28 mouse cellular contexts compared by ENCODE assay signal in the genomic region with DNA sequence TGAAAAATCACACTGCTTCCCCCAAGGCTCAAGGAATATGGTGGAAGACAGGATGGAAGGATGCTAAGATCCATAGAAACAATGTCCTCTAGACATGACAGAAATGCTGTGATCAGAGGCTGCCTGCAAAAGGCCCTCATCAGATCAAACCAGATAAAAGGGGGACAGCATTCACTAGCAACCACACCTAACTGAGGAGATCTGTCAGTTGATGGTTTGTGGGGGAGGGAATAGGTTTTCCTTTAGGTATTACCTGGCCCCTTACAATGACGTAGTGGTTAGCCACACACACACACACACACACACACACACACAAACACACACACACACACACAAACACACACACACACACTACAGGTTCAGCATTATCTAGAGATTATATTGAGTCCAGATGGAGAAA. TPM values are rescaled to one million over a fixed set of nuclear protein-coding genes. Genes with fewer than 3 reads are reported as not detected.
"Had no signal": no experiment of that assay in that cellular context is flagged by ENCODE, and none has a peak within 500 bp of the region (broad histone marks: within the 10 kb centered on the region; RNA-seq: fewer than 3 reads in every experiment).

No protein-coding gene starts in this region.

- H3K36me3 ChIP-seq: heart, embryonic 10.5 days; heart, embryonic 12.5 days; hindbrain, embryonic 13.5 days; hindbrain, embryonic 15.5 days; intestine, embryonic 15.5 days; limb, embryonic 10.5 days; limb, embryonic 12.5 days; liver, embryonic 13.5 days; liver, embryonic 15.5 days had no signal

- ATAC-seq: hindbrain, postnatal 0 days; inflammation-experienced regulatory T-cells, adult 6 months; intestine, embryonic 15.5 days; intestine, postnatal 0 days had no signal

- H3K27ac ChIP-seq: heart, embryonic 10.5 days; hindbrain, embryonic 13.5 days; hindbrain, embryonic 15.5 days; hindbrain, postnatal 0 days; intestine, embryonic 15.5 days; layer of hippocampus, adult 2 months; left cerebral cortex, adult 2 months; limb, embryonic 10.5 days; limb, embryonic 12.5 days; liver, embryonic 13.5 days; liver, embryonic 15.5 days had no signal

- H3K4me1 ChIP-seq: heart, embryonic 10.5 days; heart, embryonic 12.5 days; hindbrain, embryonic 13.5 days; hindbrain, embryonic 15.5 days; intestine, embryonic 15.5 days; limb, embryonic 10.5 days; limb, embryonic 12.5 days; liver, embryonic 13.5 days; liver, embryonic 15.5 days had no signal

- H3K4me2 ChIP-seq: heart, embryonic 12.5 days; hindbrain, embryonic 13.5 days; hindbrain, embryonic 15.5 days; intestine, embryonic 15.5 days; limb, embryonic 12.5 days; liver, embryonic 11.5 days; liver, embryonic 13.5 days; liver, embryonic 15.5 days had no signal

- H3K9me3 ChIP-seq: heart, embryonic 10.5 days; heart, embryonic 12.5 days; hindbrain, embryonic 13.5 days; hindbrain, embryonic 15.5 days; intestine, embryonic 15.5 days; limb, embryonic 10.5 days; limb, embryonic 12.5 days; liver, embryonic 13.5 days; liver, embryonic 15.5 days had no signal

- H3K9ac ChIP-seq: heart, embryonic 12.5 days; hindbrain, embryonic 13.5 days; hindbrain, embryonic 15.5 days; intestine, embryonic 15.5 days; limb, embryonic 12.5 days; liver, embryonic 13.5 days; liver, embryonic 15.5 days had no signal

- H3K4me3 ChIP-seq: heart, embryonic 10.5 days; heart, embryonic 12.5 days; hindbrain, embryonic 13.5 days; hindbrain, embryonic 15.5 days; intestine, embryonic 15.5 days; layer of hippocampus, adult 2 months; left cerebral cortex, adult 2 months; limb, embryonic 10.5 days; limb, embryonic 12.5 days; liver, embryonic 13.5 days; liver, embryonic 15.5 days had no signal

- DNase-seq: gastrocnemius, postnatal 14 days; gastrocnemius, postnatal 36 days; heart, adult 18-20 months; heart, postnatal 14 days; heart, postnatal 36 days; kidney, adult 18-20 months; kidney, adult 8-10 months; kidney, postnatal 10 days; kidney, postnatal 25 days; kidney, postnatal 4 days; liver; liver, embryonic 13.5 days had no signal

- H3K27me3 ChIP-seq: heart, embryonic 12.5 days; hindbrain, embryonic 13.5 days; hindbrain, embryonic 15.5 days; intestine, embryonic 15.5 days; limb, embryonic 12.5 days; liver, embryonic 13.5 days; liver, embryonic 15.5 days had no signal

RNA-seq across cellular contexts. Expression of a gene that starts 1.6 kb away (rescaled TPM):
- polyA plus RNA-seq: heart, embryonic 10.5 days; limb, embryonic 12.5 days had no signal

RNA-seq across cellular contexts. Expression of a gene that starts 42.2 kb away (rescaled TPM):
- polyA plus RNA-seq: heart, embryonic 10.5 days; heart, embryonic 12.5 days; hindbrain, embryonic 11.5 days; hindbrain, embryonic 13.5 days; hindbrain, embryonic 15.5 days; intestine, postnatal 0 days; kidney, embryonic 14.5 days; limb, embryonic 10.5 days; limb, embryonic 12.5 days; liver, embryonic 11.5 days had no signal
